Mouse (Mus musculus): ENCODE results near the gene Klhl41.

- TF ChIP-seq CTCF (IDR thresholded peaks at IDR 0.05; ENCODE audit: low read depth) (no peak), EP300 (optimal IDR thresholded peaks at IDR 0.05) (no peak)
These were observed 44.2 kb downstream of the Klhl41 start for GRCm38 (mm10) chr2:69714126-69714525.
